Mouse (Mus musculus) CH12.LX (cell line): ENCODE measurements around the gene Pycr2. TPM values are rescaled to one million over a fixed set of nuclear protein-coding genes. Genes with fewer than 3 reads are reported as not detected.
A peak's percentile ranks its signal among the peaks of the same experiment; 100 is the strongest.
"Not testable (repeated sequence)": the region's sequence is repeated elsewhere in the genome, so short reads cannot be mapped to it uniquely, and the experiment has no call there.

ENCODE experiments used
- DNase-seq: peaks from one replicate; pipeline ENCODE4 v3.0.0-alpha.2; 2013; ENCODE audit errors: extremely low read depth
- H3K27ac ChIP-seq: 2 replicates; pipeline ENCODE4 v1.5.1; 2012; ENCODE audit warnings: low read depth, mild to moderate bottlenecking, control low read depth, moderate library complexity; ENCODE audit not compliant: insufficient read depth
- H3K27me3 ChIP-seq: replicated peaks from 2 replicates; pipeline ENCODE3; 2012; ENCODE audit warnings: inconsistent platforms
- H3K36me3 ChIP-seq, 2 experiments: replicated peaks in 1 of 2; 2 replicates each; pipeline versions ENCODE3 to v1.6.1; 2012; ENCODE audit warnings: inconsistent platforms in 1 of 2, low read length in 1 of 2, mild to moderate bottlenecking in 1 of 2, mixed read lengths in 1 of 2, moderate library complexity in 1 of 2; ENCODE audit not compliant: control insufficient read depth in 1 of 2, insufficient read depth in 1 of 2
- H3K4me1 ChIP-seq, 2 experiments: 2 replicates each; pipeline ENCODE4 v1.6.1; 2012; ENCODE audit warnings: inconsistent platforms in 1 of 2, moderate library complexity in 1 of 2; ENCODE audit not compliant: insufficient read depth in 2 of 2, control insufficient read depth in 1 of 2
- H3K4me2 ChIP-seq: 2 replicates; pipeline ENCODE4 v1.6.1; 2012; ENCODE audit warnings: low read depth, mild to moderate bottlenecking, control low read depth; ENCODE audit not compliant: poor library complexity, insufficient read depth, severe bottlenecking
- H3K4me3 ChIP-seq, 3 experiments: fragments of 150-350 bp in 1 of 3; sonication (generic) in 1 of 3; replicated peaks in 1 of 3; 2 replicates each; pipeline versions ENCODE3 to v1.5.1; 2011 to 2012; ENCODE audit warnings: low read depth in 2 of 3, low read length in 2 of 3, mild to moderate bottlenecking in 2 of 3, moderate library complexity in 2 of 3, control low read depth in 1 of 3, improper control_type of control experiment in 1 of 3, inconsistent platforms in 1 of 3, mixed read lengths in 1 of 3; ENCODE audit not compliant: poor library complexity in 1 of 3
- H3K79me2 ChIP-seq: replicated peaks from 2 replicates; pipeline ENCODE4 v1.6.1; 2012; ENCODE audit warnings: mild to moderate bottlenecking, moderate library complexity; ENCODE audit not compliant: control insufficient read depth, poor library complexity, insufficient read depth, severe bottlenecking; ENCODE audit errors: extremely low read depth
- H3K9ac ChIP-seq: 2 replicates; pipeline ENCODE4 v1.6.1; 2012; ENCODE audit warnings: low read depth, mild to moderate bottlenecking, control low read depth, moderate library complexity; ENCODE audit not compliant: insufficient read depth
- H3K9me3 ChIP-seq: replicated peaks from 2 replicates; pipeline ENCODE3; 2012; ENCODE audit warnings: low read length, inconsistent platforms, mixed read lengths
- CHD1 ChIP-seq: IDR thresholded peaks from 2 replicates; pipeline ENCODE4 v1.6.1; 2012; ENCODE audit warnings: low read depth, low read length, improper control_type of control experiment, inconsistent platforms
- CTCF ChIP-seq, 2 experiments: IDR thresholded peaks in 1 of 2; conservative IDR thresholded peaks in 1 of 2; 2 replicates each; pipeline ENCODE4 v1.5.1; 2011 to 2012; ENCODE audit warnings: low read depth in 2 of 2, low read length in 2 of 2, improper control_type of control experiment in 1 of 2, inconsistent platforms in 1 of 2, mild to moderate bottlenecking in 1 of 2, moderate library complexity in 1 of 2
- EP300 ChIP-seq: IDR thresholded peaks from 2 replicates; pipeline ENCODE4 v1.6.1; 2011; ENCODE audit warnings: low read length, improper control_type of control experiment
- NRF1 ChIP-seq: IDR thresholded peaks from 2 replicates; pipeline ENCODE4 v1.6.1; 2014; ENCODE audit warnings: low read depth, mild to moderate bottlenecking, inconsistent platforms, low read length, improper control_type of control experiment, moderate library complexity
- RCOR1 ChIP-seq: conservative IDR thresholded peaks from 2 replicates; pipeline ENCODE4 v1.6.1; 2012; ENCODE audit warnings: low read depth, mild to moderate bottlenecking, inconsistent platforms, low read length, improper control_type of control experiment
- UBTF ChIP-seq: IDR thresholded peaks from 2 replicates; pipeline ENCODE4 v1.6.1; 2012; ENCODE audit warnings: low read depth, mild to moderate bottlenecking, inconsistent platforms, low read length, improper control_type of control experiment, moderate library complexity
- USF1 ChIP-seq: IDR thresholded peaks from 2 replicates; pipeline ENCODE4 v1.6.1; 2014; ENCODE audit warnings: low read depth, mild to moderate bottlenecking, inconsistent platforms, low read length, improper control_type of control experiment
- ZC3H11A ChIP-seq: IDR thresholded peaks from 2 replicates; pipeline ENCODE4 v1.6.1; 2012; ENCODE audit warnings: low read depth, mild to moderate bottlenecking, inconsistent platforms, low read length, improper control_type of control experiment
- ZKSCAN1 ChIP-seq: IDR thresholded peaks from 2 replicates; pipeline ENCODE4 v1.6.1; 2012; ENCODE audit warnings: low read depth, inconsistent platforms, low read length, improper control_type of control experiment, borderline replicate concordance
- dilution Hi-C: fragments of 300-500 bp; cut with MboI; formaldehyde crosslinking; loops from 2 replicates; pipeline ENCODE4 v1.14.3; 2020; ENCODE audit warnings: low sequenced_read_pairs; ENCODE audit not compliant: extremely low pct_unique_long_range_greater_than_20kb, extremely low pct_ligation_motif_present
- in situ Hi-C: fragments of 300-500 bp; cut with MboI; formaldehyde crosslinking; loops from 3 replicates; pipeline ENCODE4 v1.14.3; 2019; ENCODE audit warnings: low sequenced_read_pairs, low pct_ligation_motif_present, low pct_unique_long_range_greater_than_20kb, mixed read lengths
- polyA plus RNA-seq: library from polyadenylated mRNA; unstranded; fragments of >175 nt; gene quantifications from 2 replicates; pipeline ENCODE4 v1.2.1, GENCODE M21; 2012; ENCODE audit warnings: low read depth; ENCODE audit not compliant: insufficient read length
- total RNA-seq, 2 experiments: library from RNA; depleted of rRNA; stranded (reverse); fragments of 300-350 nt in 1 of 2; fragments of >200 nt in 1 of 2; gene quantifications; 2 replicates each; pipeline ENCODE4 v1.2.3; 2012 to 2014

Pycr2 gene
- total and polyA plus RNA-seq, 3 experiments = 73.0 to 131 (median 119) TPM

DNA sequence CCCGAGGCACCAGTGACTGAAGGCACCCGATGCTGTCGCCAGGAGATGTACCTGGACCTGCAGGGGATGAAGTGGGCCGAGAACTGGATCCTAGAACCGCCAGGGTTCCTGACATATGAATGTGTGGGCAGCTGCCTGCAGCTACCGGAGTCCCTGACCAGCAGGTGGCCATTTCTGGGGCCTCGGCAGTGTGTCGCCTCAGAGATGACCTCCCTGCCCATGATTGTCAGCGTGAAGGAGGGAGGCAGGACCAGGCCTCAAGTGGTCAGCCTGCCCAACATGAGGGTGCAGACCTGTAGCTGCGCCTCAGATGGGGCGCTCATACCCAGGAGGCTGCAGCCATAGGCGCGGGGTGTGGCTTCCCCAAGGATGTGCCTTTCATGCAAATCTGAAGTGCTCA is 33.5 kb downstream of the Pycr2 start:
- H3K4me3 ChIP-seq, H3K4me2 ChIP-seq, H3K27ac ChIP-seq, H3K4me1 ChIP-seq, H3K9me3 ChIP-seq, H3K9ac ChIP-seq, H3K36me3 ChIP-seq, in situ Hi-C loops, H3K79me2 ChIP-seq, DNase-seq, dilution Hi-C loops: not testable (repeated sequence)
- peaks cover 46% of the 10 kb centered on the region for H3K27me3 ChIP-seq

DNA sequence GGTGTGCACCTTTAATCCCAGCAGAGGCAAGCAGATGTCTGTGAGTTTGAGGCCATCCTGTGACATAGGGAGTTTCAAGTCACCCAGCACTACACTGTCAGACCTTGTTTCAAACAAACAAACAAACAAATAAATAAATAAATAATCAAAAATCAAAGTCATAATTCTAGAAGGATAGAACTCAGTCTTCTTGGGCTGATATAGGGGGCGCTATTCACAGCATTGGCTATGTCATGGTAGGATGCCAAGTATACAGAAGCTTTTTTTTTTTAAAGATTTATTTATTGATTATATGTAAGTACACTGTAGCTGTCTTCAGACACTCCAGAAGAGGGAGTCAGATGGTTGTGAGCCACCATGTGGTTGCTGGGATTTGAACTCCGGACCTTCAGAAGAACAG is 34.7 kb downstream of the Pycr2 start:
- peak in 1 of 2 experiments; percentile 21; a peak in 1 of 4 replicates for TF ChIP-seq CTCF (conservative IDR thresholded peaks at IDR 0.05 in 1 of 2, IDR thresholded peaks at IDR 0.05 in 1 of 2; ENCODE audit: low read depth in 2 of 2, low read length in 2 of 2)
- TF ChIP-seq, all 38 proteins: peak for 1; not testable (repeated sequence) for 37
- H3K27ac ChIP-seq, H3K36me3 ChIP-seq, H3K79me2 ChIP-seq, DNase-seq, dilution Hi-C loops, H3K9me3 ChIP-seq, H3K4me3 ChIP-seq, in situ Hi-C loops, H3K9ac ChIP-seq, H3K4me2 ChIP-seq: not testable (repeated sequence)
- Histone ChIP-seq H3K4me1 (peaks cover 9 to 14% of the 10 kb centered on the region in 2 experiments; a peak in 3 of 4 replicates), H3K27me3 (peaks cover 48% of the 10 kb centered on the region)

DNA sequence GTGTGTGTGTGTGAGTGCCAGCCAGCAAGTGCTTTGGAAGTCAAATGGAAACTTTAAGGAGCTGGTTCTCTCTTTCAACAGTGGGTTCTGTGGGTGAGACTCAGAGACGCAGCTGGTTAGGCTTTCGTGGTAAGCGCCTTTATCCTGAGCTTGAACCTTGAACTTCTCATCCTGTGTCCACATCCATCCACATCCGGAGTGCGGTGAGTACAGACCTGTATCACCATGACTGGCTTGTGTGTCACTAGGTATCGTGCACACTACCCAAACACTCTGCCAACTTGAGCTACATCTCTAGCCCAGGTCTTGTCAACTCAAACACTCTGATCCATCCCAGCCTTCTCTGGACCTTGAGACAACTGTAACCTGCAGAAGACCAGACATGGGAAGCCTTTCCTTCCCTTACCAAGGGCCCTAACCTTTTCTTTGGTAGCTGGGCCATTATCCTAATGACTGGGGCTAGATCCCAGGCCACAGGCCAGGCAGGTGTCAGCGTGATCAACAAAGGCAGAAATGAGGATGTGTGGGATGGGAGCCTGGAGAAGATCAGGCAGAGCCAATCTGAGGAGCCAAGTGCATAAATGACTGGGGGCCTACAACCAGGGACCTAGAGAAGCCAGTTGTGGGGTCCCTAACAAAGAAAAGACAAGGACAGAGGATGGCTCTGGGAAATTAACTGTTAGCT is 36.8 kb downstream of the Pycr2 start:
- TF ChIP-seq UBTF (no peak), ZKSCAN1 (no peak), USF1 (no peak), EP300 (0 out of 2 replicates have a peak, but pooled peaks have one; percentile 34)
- dilution Hi-C loops = no loop called here
- H3K4me2 ChIP-seq = no peak overlapping the region
- no peak overlapping the region for H3K9ac ChIP-seq
- H3K27ac ChIP-seq = no peak overlapping the region
- no peaks in the 10 kb centered on the region for H3K79me2 ChIP-seq
- no peak overlapping the region for H3K4me3 ChIP-seq
- DNase-seq = no peak
- no peaks in the 10 kb centered on the region for H3K36me3 ChIP-seq
- H3K4me1 ChIP-seq = peaks cover 11 to 30% of the 10 kb centered on the region in 2 experiments
- in situ Hi-C loops = no loop called here
- peaks cover 35% of the 10 kb centered on the region for H3K27me3 ChIP-seq
- no peaks in the 10 kb centered on the region for H3K9me3 ChIP-seq

DNA sequence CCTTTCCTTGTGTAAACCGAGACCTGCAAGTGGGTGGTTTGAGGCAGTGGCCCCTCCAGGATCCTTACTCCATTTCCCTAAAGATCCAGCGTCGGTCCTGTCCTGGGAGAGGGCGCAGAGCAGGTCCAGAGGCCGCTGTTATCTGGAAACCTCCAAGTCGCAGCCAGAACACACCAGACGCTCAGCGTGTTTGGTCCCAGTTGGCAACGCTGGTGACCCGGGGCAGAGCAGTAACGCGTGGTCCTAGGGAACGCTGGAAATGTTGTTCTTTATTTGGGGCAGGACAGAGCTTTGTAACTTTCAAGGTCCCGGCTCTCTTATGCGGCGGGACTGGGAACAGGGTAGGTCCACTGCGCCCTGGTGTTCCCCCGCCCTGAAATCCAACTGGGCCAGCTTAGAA is 37.6 kb downstream of the Pycr2 start:
- Histone ChIP-seq H3K27me3 (peaks cover 33% of the 10 kb centered on the region), H3K79me2 (no peaks in the 10 kb centered on the region), H3K4me1 (peaks cover 11 to 34% of the 10 kb centered on the region in 2 experiments), H3K9me3 (no peaks in the 10 kb centered on the region), H3K4me2 (peak overlapping the region; percentile 48), H3K4me3 (peak overlapping the region; percentile 60 to 78 (median 70)), H3K9ac (peak overlapping the region; percentile 22; the same call in 1 of the 2 replicates), H3K36me3 (peaks cover 0 to 4% of the 10 kb centered on the region in 2 experiments), H3K27ac (no peak overlapping the region)
- no peak for DNase-seq
- dilution Hi-C loops (no loop called here), in situ Hi-C loops (no loop called here)
- no peak for TF ChIP-seq RCOR1
- no peak for TF ChIP-seq CHD1
- TF ChIP-seq NRF1 = no peak
- TF ChIP-seq ZC3H11A = no peak
- TF ChIP-seq CTCF (conservative IDR thresholded peaks at IDR 0.05 in 1 of 2, IDR thresholded peaks at IDR 0.05 in 1 of 2; ENCODE audit: low read depth in 2 of 2, low read length in 2 of 2) = no peak
